8 mouse cellular contexts compared by ENCODE assay signal in the genomic region with DNA sequence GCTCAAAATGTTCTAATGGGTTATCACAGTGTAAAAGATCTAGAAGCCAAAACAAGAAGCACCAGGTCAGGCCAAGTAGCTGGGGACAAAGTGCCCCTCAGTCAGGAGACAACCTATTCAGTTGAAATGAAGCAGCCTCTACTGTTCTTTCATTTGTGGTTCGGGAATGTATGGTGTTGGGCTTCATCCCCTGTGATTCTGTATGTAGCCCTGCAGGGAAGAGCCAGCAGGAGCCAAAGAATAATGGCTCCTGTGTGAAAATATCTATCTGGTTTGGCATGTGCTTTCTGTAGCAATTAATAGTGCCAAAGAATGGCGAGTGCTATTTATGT. TPM values are rescaled to one million over a fixed set of nuclear protein-coding genes. Genes with fewer than 3 reads are reported as not detected.
DNase-seq lines count a peak whose midpoint lies in the region; ATAC-seq and TF ChIP-seq lines count a peak whose summit lies in the region.

No protein-coding gene starts in this region.

- no peaks in the 10 kb centered on the region for H3K9me3 ChIP-seq in kidney, postnatal 0 days (replicated peaks; ENCODE audit: low read length)
- H3K9me3 ChIP-seq in hindbrain, postnatal 0 days (ENCODE audit: low read length), result no peaks in the 10 kb centered on the region
- H3K9me3 ChIP-seq in midbrain, embryonic 15.5 days, result no peaks in the 10 kb centered on the region

- peaks cover 16% of the 10 kb centered on the region for H3K4me1 ChIP-seq in kidney, postnatal 0 days (replicated peaks; ENCODE audit: insufficient read depth, low read length)
- peaks cover 10% of the 10 kb centered on the region for H3K4me1 ChIP-seq in hindbrain, postnatal 0 days (ENCODE audit: insufficient read depth, low read length)
- H3K4me1 ChIP-seq in midbrain, embryonic 15.5 days, result peaks cover 33% of the 10 kb centered on the region

- H3K4me2 ChIP-seq in kidney, postnatal 0 days (ENCODE audit: low read length), result peak overlapping the region; percentile 93
- H3K4me2 ChIP-seq in hindbrain, postnatal 0 days (ENCODE audit: low read depth, low read length), result peak overlapping the region; percentile 82
- peak overlapping the region; percentile 65 for H3K4me2 ChIP-seq in midbrain, embryonic 15.5 days

- peak overlapping the region; percentile 87 for H3K27ac ChIP-seq in kidney, postnatal 0 days
- peak overlapping the region; percentile 82 for H3K27ac ChIP-seq in hindbrain, postnatal 0 days
- peak overlapping the region; percentile 87 for H3K27ac ChIP-seq in midbrain, embryonic 15.5 days

- no peak for TF ChIP-seq CTCF in kidney, postnatal 0 days (IDR thresholded peaks at IDR 0.05; ENCODE audit: low read depth)
- TF ChIP-seq CTCF in hindbrain, postnatal 0 days (IDR thresholded peaks at IDR 0.05; ENCODE audit: low read depth), result no peak

- no peak for DNase-seq in kidney, postnatal 0 days (ENCODE audit: low spot score)
- DNase-seq in kidney, postnatal 10 days, result no peak
- no peak for DNase-seq in hindbrain, postnatal 0 days (ENCODE audit: low spot score)
- DNase-seq in layer of hippocampus, postnatal 36 days, result no peak
- DNase-seq in embryo, embryonic 9.5 days (ENCODE audit: extremely low spot score), result no peak
- no peak for DNase-seq in B cell, adult 2 months

- ATAC-seq in kidney, postnatal 0 days (replicated peaks; ENCODE audit: low FRiP score, low read depth), result no peak; the same call in 1 of the 2 replicates
- peak; percentile 8; the same call in 1 of the 2 replicates for ATAC-seq in common myeloid progenitor, adult 5-6 weeks (replicated peaks; ENCODE audit: low read depth, poor library complexity, severe bottlenecking)
- peak; percentile 61 for ATAC-seq in hindbrain, postnatal 0 days
- peak; percentile 61 for ATAC-seq in midbrain, embryonic 15.5 days (replicated peaks)

- no peaks in the 10 kb centered on the region for H3K27me3 ChIP-seq in kidney, postnatal 0 days (ENCODE audit: insufficient read depth, low read length)
- H3K27me3 ChIP-seq in hindbrain, postnatal 0 days (ENCODE audit: insufficient read depth, low read length), result no peaks in the 10 kb centered on the region
- H3K27me3 ChIP-seq in midbrain, embryonic 15.5 days (replicated peaks), result no peaks in the 10 kb centered on the region

- peak overlapping the region; percentile 74 for H3K9ac ChIP-seq in kidney, postnatal 0 days (ENCODE audit: low read depth, low read length)
- peak overlapping the region; percentile 89 for H3K9ac ChIP-seq in hindbrain, postnatal 0 days (replicated peaks; ENCODE audit: low read length)
- peak overlapping the region; percentile 87 for H3K9ac ChIP-seq in midbrain, embryonic 15.5 days

- 4% methylated on average over 2 of the region's 2 CpGs for WGBS in kidney, postnatal 0 days
- WGBS in hindbrain, postnatal 0 days, result 0% methylated on average over 2 of the region's 2 CpGs
- 1% methylated on average over 2 of the region's 2 CpGs for WGBS in midbrain, embryonic 15.5 days

- H3K36me3 ChIP-seq in kidney, postnatal 0 days (ENCODE audit: insufficient read depth, low read length), result 0 out of 2 replicates have a peak, but pooled peaks cover 7% of the 10 kb centered on the region
- H3K36me3 ChIP-seq in hindbrain, postnatal 0 days (ENCODE audit: insufficient read depth, low read length), result peaks cover 8% of the 10 kb centered on the region; the same call in 1 of the 2 replicates
- 0 out of 2 replicates have a peak, but pooled peaks cover 8% of the 10 kb centered on the region for H3K36me3 ChIP-seq in midbrain, embryonic 15.5 days (replicated peaks)

- H3K4me3 ChIP-seq in kidney, postnatal 0 days (replicated peaks; ENCODE audit: low read depth, low read length), result peak overlapping the region; percentile 59
- peak overlapping the region; percentile 91 for H3K4me3 ChIP-seq in hindbrain, postnatal 0 days (ENCODE audit: low read length)
- H3K4me3 ChIP-seq in midbrain, embryonic 15.5 days, result peak overlapping the region; percentile 90

RNA-seq across cellular contexts. Expression of a gene that starts 0.3 kb away (rescaled TPM):
- polyA plus RNA-seq in kidney, postnatal 0 days (2015; fragmentation: Nextera tagmentation; extraction: Ambion mirVana), result 42.6 and 53.5 TPM in 2 replicates
- total RNA-seq in common myeloid progenitor, adult 5-6 weeks (2017), result 33.8 and 37.6 TPM in 2 replicates
- 55.2 and 58.3 TPM in 2 replicates for total RNA-seq in hindbrain, postnatal 0 days (2014; rRNA removed)
- polyA plus RNA-seq in hindbrain, postnatal 0 days (2015; fragmentation: Nextera tagmentation; extraction: Ambion mirVana), result 69.5 and 70.0 TPM in 2 replicates
- polyA plus RNA-seq in midbrain, embryonic 15.5 days (2015; fragmentation: Nextera tagmentation; extraction: Ambion mirVana), result 83.4 and 89.1 TPM in 2 replicates
- 10 to 100 TPM; 35.2 to 35.3 TPM for total RNA-seq in layer of hippocampus, postnatal 36 days (2021)

RNA-seq across cellular contexts. Expression of a gene that starts 59.8 kb away (rescaled TPM):
- 29.7 and 30.5 TPM in 2 replicates for polyA plus RNA-seq in kidney, postnatal 0 days (2015; fragmentation: Nextera tagmentation; extraction: Ambion mirVana)
- 49.5 and 59.2 TPM in 2 replicates for total RNA-seq in common myeloid progenitor, adult 5-6 weeks (2017)
- total RNA-seq in hindbrain, postnatal 0 days (2014; rRNA removed), result 23.5 and 24.7 TPM in 2 replicates
- polyA plus RNA-seq in hindbrain, postnatal 0 days (2015; fragmentation: Nextera tagmentation; extraction: Ambion mirVana), result 33.0 and 35.5 TPM in 2 replicates
- polyA plus RNA-seq in midbrain, embryonic 15.5 days (2015; fragmentation: Nextera tagmentation; extraction: Ambion mirVana), result 39.3 and 40.3 TPM in 2 replicates
- 10 to 100 TPM; 62.0 to 66.6 TPM for total RNA-seq in layer of hippocampus, postnatal 36 days (2021)
